Mouse (Mus musculus) brain, embryonic 14.5 days (tissue): Measurements from ENCODE around the gene Cux1. TPM values are rescaled to one million over a fixed set of nuclear protein-coding genes. Genes with fewer than 3 reads are reported as not detected.

ENCODE experiments used
- DNase-seq: peaks from one replicate; pipeline ENCODE4 v3.0.0-alpha.2; 2011; ENCODE audit warnings: low read depth
- CTCF ChIP-seq: fragments of 200-500 bp; IDR thresholded peaks from 2 replicates; pipeline ENCODE4 v1.5.1; 2012; ENCODE audit warnings: inconsistent platforms, mild to moderate bottlenecking, moderate library complexity, borderline replicate concordance; ENCODE audit not compliant: insufficient read depth, insufficient read length; ENCODE audit errors: extremely low read depth
- POLR2A ChIP-seq: fragments of 200-500 bp; IDR thresholded peaks from 2 replicates; pipeline ENCODE4 v1.6.1; 2012; ENCODE audit warnings: mild to moderate bottlenecking, inconsistent platforms, borderline replicate concordance; ENCODE audit not compliant: poor library complexity, insufficient read depth, insufficient read length, severe bottlenecking; ENCODE audit errors: extremely low read depth
- polyA plus RNA-seq: library from polyadenylated mRNA; depleted of rRNA; stranded (reverse); fragments of >200 nt; gene quantifications from 2 replicates; pipeline ENCODE4 v1.2.3, GENCODE M21; 2012

Cux1 gene
- polyA plus RNA-seq, 1 experiment: 92.0 TPM

- TF ChIP-seq POLR2A (no peak), CTCF (no peak)
- no peak for DNase-seq
Observed at GRCm38 (mm10) chr5:136395600-136396195, 171.6 kb downstream of the Cux1 start.

GRCm38 (mm10) chr5:136394517-136395212, 172.6 kb downstream of the Cux1 start:
- TF ChIP-seq POLR2A: no peak
- no peak for TF ChIP-seq CTCF
- no peak for DNase-seq

- no peak for DNase-seq
- TF ChIP-seq CTCF (no peak), POLR2A (no peak)
Observed at GRCm38 (mm10) chr5:136393621-136394020, 173.7 kb downstream of the Cux1 start.

DNA sequence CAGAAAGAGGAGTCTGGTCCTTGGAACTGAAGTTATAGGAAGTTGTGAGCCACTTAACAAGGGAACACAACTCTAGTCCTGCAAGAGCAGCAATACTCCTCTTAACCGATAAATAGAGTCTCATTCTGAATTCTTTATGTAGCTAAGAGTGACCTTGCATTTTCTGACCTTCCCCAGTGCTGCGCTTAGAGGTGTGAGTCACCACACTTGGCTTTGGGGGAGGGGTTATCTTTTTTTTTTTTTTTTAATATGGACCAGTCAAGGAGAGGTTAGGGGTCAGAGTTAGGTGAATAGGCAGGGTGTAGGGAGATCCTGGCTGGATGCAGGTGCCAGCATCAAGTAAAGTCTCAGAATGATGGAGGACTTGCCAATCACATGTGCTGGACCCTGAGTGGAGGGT, 180.5 kb downstream of the Cux1 start:
- no peak for DNase-seq
- no peak for TF ChIP-seq CTCF
- TF ChIP-seq POLR2A: no peak

- TF ChIP-seq POLR2A (no peak), CTCF (no peak)
- DNase-seq: no peak
Observed at GRCm38 (mm10) chr5:136385161-136385560, 182.1 kb downstream of the Cux1 start.

GRCm38 (mm10) chr5:136382261-136383005, 184.9 kb downstream of the Cux1 start:
- TF ChIP-seq CTCF: no peak
- no peak for TF ChIP-seq POLR2A
- DNase-seq: peak; percentile 81

DNA sequence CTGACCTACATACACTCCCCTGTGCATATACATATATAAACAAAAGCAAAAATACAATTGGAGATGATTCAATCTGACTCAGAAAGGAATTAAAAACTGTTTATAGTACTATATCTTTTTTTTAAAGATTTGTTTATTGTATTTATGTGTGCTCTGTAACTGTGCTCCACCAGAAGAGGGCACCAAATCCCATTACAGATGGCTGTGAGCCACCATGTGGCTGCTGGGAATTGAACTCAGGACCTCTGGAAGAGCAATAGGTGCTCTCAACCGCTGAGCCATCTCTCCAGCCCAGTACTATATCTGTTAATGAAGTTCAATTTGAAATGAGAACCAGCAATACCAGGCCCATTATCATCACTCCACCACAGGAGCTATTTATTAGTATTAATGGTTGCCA, 187.9 kb downstream of the Cux1 start:
- no peak for TF ChIP-seq CTCF
- no peak for TF ChIP-seq POLR2A
- no peak for DNase-seq

DNA sequence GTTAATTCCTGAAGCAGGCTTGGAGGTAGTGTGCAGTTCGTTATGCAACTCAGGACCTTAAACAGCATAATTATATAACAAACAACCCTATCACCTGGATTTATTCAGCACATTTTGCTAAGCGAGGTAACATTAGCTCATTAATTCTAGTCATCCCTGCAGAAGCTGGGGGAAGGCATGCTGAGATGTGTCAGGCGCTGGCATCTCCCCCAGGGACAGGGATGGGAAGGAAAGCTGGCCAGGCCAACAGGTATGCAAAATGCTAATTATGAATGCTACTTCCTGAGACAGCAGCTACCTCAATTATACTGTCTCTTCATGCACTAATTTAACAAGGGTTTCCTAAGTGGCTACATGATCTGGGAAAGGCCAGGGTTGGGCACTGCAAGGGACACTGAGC, 190.2 kb downstream of the Cux1 start:
- peak; percentile 25 for DNase-seq

DNA sequence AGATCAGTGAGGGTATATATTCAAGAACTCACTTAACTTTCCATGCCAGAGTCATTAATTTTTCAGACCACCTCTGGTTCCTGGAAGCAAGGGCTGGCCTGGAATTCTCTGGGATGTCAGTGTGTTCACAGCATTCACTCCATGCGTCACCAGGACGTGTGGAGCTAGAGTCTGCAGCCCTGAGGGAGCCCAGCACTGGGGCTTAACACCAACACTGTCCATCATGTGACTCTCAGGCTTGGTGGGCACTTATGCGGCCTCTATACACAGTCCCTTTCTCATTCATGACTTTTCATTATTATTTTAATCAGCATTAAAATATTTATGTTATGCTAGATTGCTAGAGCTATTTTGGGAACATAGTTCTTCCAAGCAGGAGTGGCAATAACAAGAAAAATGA, 191.9 kb downstream of the Cux1 start:
- TF ChIP-seq POLR2A (no peak), CTCF (no peak)
- DNase-seq: no peak

More for the DNA sequence above, 190.2 kb downstream of the Cux1 start:
- TF ChIP-seq POLR2A (no peak), CTCF (no peak)

GRCm38 (mm10) chr5:136372276-136372675, 195.0 kb downstream of the Cux1 start:
- TF ChIP-seq POLR2A (no peak), CTCF (no peak)
- no peak for DNase-seq

DNA sequence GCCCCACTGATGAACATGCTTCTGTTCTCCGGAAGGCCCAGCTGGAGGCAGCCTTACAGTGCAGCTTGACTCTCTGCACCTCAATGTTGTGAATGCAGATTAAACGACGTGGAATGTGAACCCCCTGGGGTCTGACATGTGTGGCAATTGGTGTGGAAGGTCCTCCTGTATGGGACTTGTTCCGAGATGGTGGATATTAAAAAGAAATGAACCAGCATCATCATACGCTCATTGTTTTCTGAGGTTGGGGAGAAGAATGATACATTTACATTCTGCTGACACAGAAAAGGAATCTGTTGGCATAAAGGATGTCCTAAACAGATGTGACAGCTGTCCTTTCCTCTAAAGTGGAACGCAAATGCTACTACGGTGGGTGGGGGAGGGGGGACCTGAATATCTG, 203.9 kb downstream of the Cux1 start:
- peak; percentile 53 for DNase-seq
- TF ChIP-seq CTCF (no peak), POLR2A (no peak)
